Mouse (Mus musculus) ovary, adult 18-20 months (tissue): ENCODE data around the gene Rbks.

ENCODE experiments used
- DNase-seq: peaks from one replicate; pipeline ENCODE4 v3.0.0; 2022; ENCODE audit warnings: low spot score, mixed read lengths

The Rbks gene

GRCm38 (mm10) chr5:31581932-31582331 lies 115.5 kb downstream of the Rbks start:
- no peak for DNase-seq

GRCm38 (mm10) chr5:31581263-31581662 lies 116.2 kb downstream of the Rbks start:
- no peak for DNase-seq

GRCm38 (mm10) chr5:31576539-31576975 lies 120.9 kb downstream of the Rbks start:
- peak; percentile 61 for DNase-seq
